In genomic region chr4:123527607-123528010, GRCm38 (mm10) we compare ENCODE assay signal across 8 mouse cellular contexts.
A peak's percentile ranks its signal among the peaks of the same experiment; 100 is the strongest.
DNase-seq lines count a peak whose midpoint lies in the region; ATAC-seq and TF ChIP-seq lines count a peak whose summit lies in the region.

No protein-coding gene starts in this region.

- no peak for TF ChIP-seq CTCF in lung, embryonic 14.5 days (IDR thresholded peaks at IDR 0.05; ENCODE audit: low read depth)

- 9% methylated on average over 8 of the region's 8 CpGs for WGBS in heart, embryonic 11.5 days (ENCODE audit: insufficient replicate concordance)
- 5% methylated on average over 8 of the region's 8 CpGs for WGBS in lung, embryonic 14.5 days

- peak overlapping the region; percentile 52 for H3K9ac ChIP-seq in heart, embryonic 11.5 days (ENCODE audit: low read depth, low read length)
- H3K9ac ChIP-seq in lung, embryonic 14.5 days: peak overlapping the region; percentile 43

- H3K27me3 ChIP-seq in heart, embryonic 11.5 days (ENCODE audit: control insufficient read depth, insufficient read depth, low read length): no peaks in the 10 kb centered on the region
- H3K27me3 ChIP-seq in lung, embryonic 14.5 days (ENCODE audit: insufficient read depth, low read length): no peaks in the 10 kb centered on the region

- 0 out of 2 replicates have a peak, but pooled peaks have one; percentile 16 for ATAC-seq in heart, embryonic 11.5 days (replicated peaks; ENCODE audit: insufficient number of reproducible peaks, low FRiP score, low TSS enrichment)
- ATAC-seq in lung, embryonic 14.5 days (ENCODE audit: insufficient read depth): peak; percentile 89
- no peak for ATAC-seq in erythroid progenitor cell, adult 5-6 weeks (replicated peaks; ENCODE audit: low FRiP score, poor library complexity, severe bottlenecking)

- peak overlapping the region; percentile 54 for H3K4me2 ChIP-seq in heart, embryonic 11.5 days
- peak overlapping the region; percentile 60 for H3K4me2 ChIP-seq in lung, embryonic 14.5 days

- peak; percentile 25 for DNase-seq in adrenal gland, postnatal 10 days
- no peak for DNase-seq in adrenal gland, adult 8-10 months
- DNase-seq in embryo, embryonic 11.5 days (ENCODE audit: low read depth, low spot score): peak; percentile 8
- DNase-seq in layer of hippocampus, adult 9-11 months: peak; percentile 64
- DNase-seq in lung, embryonic 14.5 days: peak; percentile 83
- DNase-seq in right cerebral cortex, adult 18-20 months: peak; percentile 75

- H3K27ac ChIP-seq in heart, embryonic 11.5 days (ENCODE audit: low read depth, low read length): peak overlapping the region; percentile 59
- H3K27ac ChIP-seq in lung, embryonic 14.5 days (ENCODE audit: low read depth): peak overlapping the region; percentile 85

- H3K9me3 ChIP-seq in heart, embryonic 11.5 days (replicated peaks; ENCODE audit: control insufficient read depth, low read length): no peaks in the 10 kb centered on the region
- H3K9me3 ChIP-seq in lung, embryonic 14.5 days (ENCODE audit: low read depth, low read length): no peaks in the 10 kb centered on the region

- peak overlapping the region; percentile 18; the same call in 1 of the 2 replicates for H3K4me3 ChIP-seq in heart, embryonic 11.5 days (ENCODE audit: low read depth, low read length)
- peak overlapping the region; percentile 29 for H3K4me3 ChIP-seq in lung, embryonic 14.5 days (ENCODE audit: low read depth, low read length)

- H3K36me3 ChIP-seq in heart, embryonic 11.5 days (ENCODE audit: control insufficient read depth, insufficient read depth, low read length): no peaks in the 10 kb centered on the region
- H3K36me3 ChIP-seq in lung, embryonic 14.5 days (ENCODE audit: insufficient read depth): no peaks in the 10 kb centered on the region

- H3K4me1 ChIP-seq in heart, embryonic 11.5 days (ENCODE audit: control insufficient read depth, insufficient read depth, low read length): peaks cover 34% of the 10 kb centered on the region
- H3K4me1 ChIP-seq in lung, embryonic 14.5 days (ENCODE audit: insufficient read depth): peaks cover 17% of the 10 kb centered on the region
